14 mouse cellular contexts compared by ENCODE assay signal in genomic region chr11:113539079-113539478, GRCm38 (mm10).
A peak's percentile ranks its signal among the peaks of the same experiment; 100 is the strongest.
DNase-seq lines count a peak whose midpoint lies in the region; ATAC-seq and TF ChIP-seq lines count a peak whose summit lies in the region.
"Had no signal": no experiment of that assay in that cellular context is flagged by ENCODE, and none has a peak within 500 bp of the region (broad histone marks: within the 10 kb centered on the region; RNA-seq: fewer than 3 reads in every experiment).

No protein-coding gene starts in this region.

- H3K36me3 ChIP-seq in lung, embryonic 14.5 days (ENCODE audit: insufficient read depth): no peaks in the 10 kb centered on the region
- H3K36me3 ChIP-seq in forebrain, embryonic 13.5 days (ENCODE audit: poor library complexity, severe bottlenecking): no peaks in the 10 kb centered on the region
- no peaks in the 10 kb centered on the region for H3K36me3 ChIP-seq in hindbrain, embryonic 14.5 days (replicated peaks; ENCODE audit: control insufficient read depth, insufficient read depth)
- no peaks in the 10 kb centered on the region for H3K36me3 ChIP-seq in neural tube, embryonic 12.5 days
- H3K36me3 ChIP-seq: lung, embryonic 15.5 days had no signal

- no peak overlapping the region for H3K9ac ChIP-seq in lung, embryonic 14.5 days
- H3K9ac ChIP-seq in forebrain, embryonic 13.5 days: no peak overlapping the region
- H3K9ac ChIP-seq in hindbrain, embryonic 14.5 days: no peak overlapping the region
- no peak overlapping the region for H3K9ac ChIP-seq in neural tube, embryonic 12.5 days
- H3K9ac ChIP-seq: lung, embryonic 15.5 days had no signal

- 0 out of 2 replicates have a peak, but pooled peaks cover 4% of the 10 kb centered on the region for H3K4me1 ChIP-seq in lung, embryonic 14.5 days (ENCODE audit: insufficient read depth)
- H3K4me1 ChIP-seq in forebrain, embryonic 13.5 days: peaks cover 18% of the 10 kb centered on the region
- peaks cover 7% of the 10 kb centered on the region for H3K4me1 ChIP-seq in hindbrain, embryonic 14.5 days (replicated peaks; ENCODE audit: control insufficient read depth, insufficient read depth, low read length)
- peaks cover 7% of the 10 kb centered on the region; the same call in 1 of the 2 replicates for H3K4me1 ChIP-seq in neural tube, embryonic 12.5 days

- H3K4me2 ChIP-seq in lung, embryonic 14.5 days: peak overlapping the region; percentile 25; the same call in 1 of the 2 replicates
- no peak overlapping the region for H3K4me2 ChIP-seq in forebrain, embryonic 13.5 days
- no peak overlapping the region for H3K4me2 ChIP-seq in hindbrain, embryonic 14.5 days (replicated peaks)
- no peak overlapping the region for H3K4me2 ChIP-seq in neural tube, embryonic 12.5 days (replicated peaks)
- H3K4me2 ChIP-seq: lung, embryonic 15.5 days had no signal

- no peak overlapping the region for H3K4me3 ChIP-seq in lung, embryonic 14.5 days (ENCODE audit: low read depth, low read length)
- H3K4me3 ChIP-seq in forebrain, embryonic 13.5 days: no peak overlapping the region
- H3K4me3 ChIP-seq in hindbrain, embryonic 14.5 days (replicated peaks; ENCODE audit: low read length): no peak overlapping the region
- H3K4me3 ChIP-seq in neural tube, embryonic 12.5 days: no peak overlapping the region
- H3K4me3 ChIP-seq: gastrocnemius, adult 2 months; heart, adult 2 months; lung, embryonic 15.5 days had no signal

- H3K9me3 ChIP-seq in lung, embryonic 14.5 days (ENCODE audit: low read depth, low read length): no peaks in the 10 kb centered on the region; the same call in 1 of the 2 replicates
- H3K9me3 ChIP-seq in forebrain, embryonic 13.5 days (replicated peaks): peaks cover 6% of the 10 kb centered on the region; the same call in 1 of the 2 replicates
- no peaks in the 10 kb centered on the region for H3K9me3 ChIP-seq in hindbrain, embryonic 14.5 days (ENCODE audit: control insufficient read depth, low read length)
- no peaks in the 10 kb centered on the region for H3K9me3 ChIP-seq in neural tube, embryonic 12.5 days
- H3K9me3 ChIP-seq: lung, embryonic 15.5 days had no signal

- no peak for DNase-seq in lung, embryonic 14.5 days
- no peak for DNase-seq in lung, postnatal 36 days
- DNase-seq in hindbrain, embryonic 14.5 days (ENCODE audit: low spot score): no peak
- no peak for DNase-seq in thymus, postnatal 25 days
- DNase-seq in liver: no peak
- no peak for DNase-seq in retina, embryonic 14.5 days (ENCODE audit: low spot score)
- DNase-seq: kidney, adult 11 months; kidney, postnatal 10 days had no signal

- H3K27ac ChIP-seq in lung, embryonic 14.5 days (ENCODE audit: low read depth): no peak overlapping the region
- peak overlapping the region; percentile 91 for H3K27ac ChIP-seq in forebrain, embryonic 13.5 days
- H3K27ac ChIP-seq in hindbrain, embryonic 14.5 days: peak overlapping the region; percentile 11; the same call in 1 of the 2 replicates
- H3K27ac ChIP-seq in neural tube, embryonic 12.5 days: peak overlapping the region; percentile 53; the same call in 1 of the 2 replicates
- H3K27ac ChIP-seq: gastrocnemius, adult 2 months; heart, adult 2 months; lung, embryonic 15.5 days had no signal

- no peak for ATAC-seq in lung, embryonic 14.5 days (ENCODE audit: insufficient read depth)
- peak; percentile 60 for ATAC-seq in forebrain, embryonic 13.5 days
- no peak for ATAC-seq in hindbrain, embryonic 14.5 days (ENCODE audit: low FRiP score)
- ATAC-seq in neural tube, embryonic 12.5 days (ENCODE audit: low FRiP score, low read depth): peak; percentile 32; the same call in 1 of the 2 replicates
- ATAC-seq: activated CD4-positive, CD25-positive, alpha-beta regulatory T cell, adult 4 months had no signal

- 53% methylated on average over 6 of the region's 6 CpGs for WGBS in lung, embryonic 14.5 days
- 42% methylated on average over 6 of the region's 6 CpGs for WGBS in forebrain, embryonic 13.5 days
- 46% methylated on average over 6 of the region's 6 CpGs for WGBS in hindbrain, embryonic 14.5 days
- 39% methylated on average over 6 of the region's 6 CpGs for WGBS in neural tube, embryonic 12.5 days

- TF ChIP-seq CTCF in lung, embryonic 14.5 days (IDR thresholded peaks at IDR 0.05; ENCODE audit: low read depth): no peak

- no peaks in the 10 kb centered on the region for H3K27me3 ChIP-seq in lung, embryonic 14.5 days (ENCODE audit: insufficient read depth, low read length)
- H3K27me3 ChIP-seq in forebrain, embryonic 13.5 days: no peaks in the 10 kb centered on the region
- no peaks in the 10 kb centered on the region for H3K27me3 ChIP-seq in hindbrain, embryonic 14.5 days (ENCODE audit: control insufficient read depth, insufficient read depth, low read length)
- H3K27me3 ChIP-seq in neural tube, embryonic 12.5 days (replicated peaks): no peaks in the 10 kb centered on the region
- H3K27me3 ChIP-seq: lung, embryonic 15.5 days had no signal

Comparison
In these comparisons a context has a peak if more than half of its experiments do, and no peak if none do; other contexts are left out.
1. ATAC-seq: peak in forebrain, embryonic 13.5 days (single experiment) and neural tube, embryonic 12.5 days (single experiment); none in lung, embryonic 14.5 days (single experiment) and hindbrain, embryonic 14.5 days (single experiment).